Mouse (Mus musculus) brain, embryonic 14.5 days (tissue): Measurements from ENCODE around the gene Selenbp2. TPM values are rescaled to one million over a fixed set of nuclear protein-coding genes. Genes with fewer than 3 reads are reported as not detected.
"Not testable (repeated sequence)": the region's sequence is repeated elsewhere in the genome, so short reads cannot be mapped to it uniquely, and the experiment has no call there.

Experiments
- DNase-seq: peaks from one replicate; pipeline ENCODE4 v3.0.0-alpha.2; 2011; ENCODE audit warnings: low read depth
- CTCF ChIP-seq: fragments of 200-500 bp; IDR thresholded peaks from 2 replicates; pipeline ENCODE4 v1.5.1; 2012; ENCODE audit warnings: inconsistent platforms, mild to moderate bottlenecking, moderate library complexity, borderline replicate concordance; ENCODE audit not compliant: insufficient read depth, insufficient read length; ENCODE audit errors: extremely low read depth
- POLR2A ChIP-seq: fragments of 200-500 bp; IDR thresholded peaks from 2 replicates; pipeline ENCODE4 v1.6.1; 2012; ENCODE audit warnings: mild to moderate bottlenecking, inconsistent platforms, borderline replicate concordance; ENCODE audit not compliant: poor library complexity, insufficient read depth, insufficient read length, severe bottlenecking; ENCODE audit errors: extremely low read depth
- polyA plus RNA-seq: library from polyadenylated mRNA; depleted of rRNA; stranded (reverse); fragments of >200 nt; gene quantifications from 2 replicates; pipeline ENCODE4 v1.2.3, GENCODE M21; 2012; rRNA removed

Gene Selenbp2
- 0.52 and 0.57 TPM in 2 replicates for polyA plus RNA-seq

GRCm38 (mm10) chr3:94693329-94693825 is at the start of gene Selenbp2:
Selenbp2 (plus strand) TSS chr3:94693556.
- no peak for DNase-seq
- no peak for TF ChIP-seq POLR2A
- TF ChIP-seq CTCF, result no peak

- DNase-seq, result peak; percentile 46
These were observed 44.4 kb upstream of the Selenbp2 start for GRCm38 (mm10) chr3:94648755-94649590.

GRCm38 (mm10) chr3:94650409-94650808 is 42.9 kb upstream of the Selenbp2 start:
- DNase-seq, result no peak
- TF ChIP-seq POLR2A, result no peak
- no peak for TF ChIP-seq CTCF

More at GRCm38 (mm10) chr3:94648755-94649590, 44.4 kb upstream of the Selenbp2 start:
- TF ChIP-seq CTCF (no peak), POLR2A (no peak)

- DNase-seq, result not testable (repeated sequence)
These were observed 39.4 kb upstream of the Selenbp2 start for GRCm38 (mm10) chr3:94653967-94654366.

- DNase-seq, result peak; percentile 7
These were observed 35.3 kb upstream of the Selenbp2 start for GRCm38 (mm10) chr3:94657852-94658739.

GRCm38 (mm10) chr3:94658740-94659095 is 34.6 kb upstream of the Selenbp2 start, which contains the start of gene Tuft1:
Tuft1 (minus strand) TSS chr3:94658872.
- not testable (repeated sequence) for DNase-seq

- DNase-seq, result peak; percentile 28
These were observed 34.1 kb upstream of the Selenbp2 start for GRCm38 (mm10) chr3:94659142-94659748.

- DNase-seq, result not testable (repeated sequence)
These were observed 32.5 kb upstream of the Selenbp2 start for GRCm38 (mm10) chr3:94660841-94661240.

GRCm38 (mm10) chr3:94665060-94665802 is 28.1 kb upstream of the Selenbp2 start:
- DNase-seq, result not testable (repeated sequence)

- DNase-seq, result not testable (repeated sequence)
These were observed 27.5 kb upstream of the Selenbp2 start for GRCm38 (mm10) chr3:94665896-94666295.

- DNase-seq, result not testable (repeated sequence)
These were observed 18.3 kb upstream of the Selenbp2 start for GRCm38 (mm10) chr3:94675101-94675500.

- TF ChIP-seq CTCF, result no peak
- TF ChIP-seq POLR2A, result no peak
- DNase-seq, result no peak
These were observed 14.0 kb upstream of the Selenbp2 start for GRCm38 (mm10) chr3:94679351-94679841.

GRCm38 (mm10) chr3:94680032-94680431 is 13.3 kb upstream of the Selenbp2 start:
- not testable (repeated sequence) for DNase-seq
